In the genomic region with DNA sequence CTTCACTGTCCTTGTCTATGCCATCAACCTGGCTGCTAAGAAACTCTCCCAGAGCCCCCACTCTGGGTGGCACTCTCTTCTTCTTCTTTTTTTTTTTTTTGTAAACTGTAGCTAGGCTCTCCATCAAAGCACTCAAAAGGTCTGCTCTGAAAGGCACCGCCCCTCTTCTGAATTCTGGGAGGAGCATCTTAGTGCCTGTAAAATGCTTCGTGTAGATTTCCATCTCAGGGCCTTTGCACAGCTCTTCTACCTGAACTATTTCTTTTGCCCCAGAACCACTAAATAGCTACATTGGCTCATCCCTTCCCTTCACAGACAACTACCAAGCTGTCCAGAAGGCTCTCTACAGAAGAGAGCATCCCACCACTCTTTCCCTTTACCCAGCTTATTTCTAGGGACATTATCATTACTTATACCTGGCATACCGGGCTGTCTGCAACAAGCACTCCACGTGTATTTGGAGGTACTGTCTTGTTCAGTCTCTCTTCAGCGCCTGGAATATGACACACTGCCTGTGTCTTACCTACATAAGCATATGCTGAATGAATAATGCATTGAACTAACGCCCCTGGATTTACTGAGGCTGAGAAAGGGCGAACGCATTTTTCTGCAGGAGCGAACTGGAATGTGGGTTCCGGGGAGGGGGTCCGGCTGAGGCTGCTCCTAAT, we compare ENCODE assay signal across 8 mouse cellular contexts. TPM values are rescaled to one million over a fixed set of nuclear protein-coding genes. Genes with fewer than 3 reads are reported as not detected.
DNase-seq lines count a peak whose midpoint lies in the region; ATAC-seq and TF ChIP-seq lines count a peak whose summit lies in the region.

No protein-coding gene starts in this region.

- H3K4me1 ChIP-seq in heart, adult 2 months (ENCODE audit: control insufficient read depth, insufficient read depth, low read length) = peaks cover 3% of the 10 kb centered on the region; the same call in 1 of the 2 replicates
- H3K4me1 ChIP-seq in ES-Bruce4 (ENCODE audit: control insufficient read depth, insufficient read depth, low read length) = no peaks in the 10 kb centered on the region
- H3K4me1 ChIP-seq in liver, embryonic 11.5 days (replicated peaks; ENCODE audit: control insufficient read depth, insufficient read depth, low read length) = peaks cover 4% of the 10 kb centered on the region
- H3K4me1 ChIP-seq in neural tube, embryonic 15.5 days = peaks cover 12% of the 10 kb centered on the region

- TF ChIP-seq CTCF in heart, adult 2 months (IDR thresholded peaks at IDR 0.05) = no peak
- no peak for TF ChIP-seq CTCF in ES-Bruce4 (IDR thresholded peaks at IDR 0.05; ENCODE audit: low read depth, low read length)

- ATAC-seq in erythroid progenitor cell, adult 5-6 weeks (replicated peaks; ENCODE audit: low FRiP score, poor library complexity, severe bottlenecking) = peak; percentile 85
- peak; percentile 57; the same call in 1 of the 2 replicates for ATAC-seq in liver, embryonic 11.5 days (replicated peaks; ENCODE audit: low FRiP score)
- ATAC-seq in neural tube, embryonic 15.5 days (ENCODE audit: low FRiP score) = no peak; the same call in none of the 2 replicates

- no peak for DNase-seq in heart, adult 2 months
- DNase-seq in heart, postnatal 4 days = no peak
- DNase-seq in liver, embryonic 11.5 days (ENCODE audit: low spot score) = peak; percentile 43
- DNase-seq in B cell, adult 2 months = no peak
- DNase-seq in gastrocnemius, adult 8-10 months (ENCODE audit: low spot score in 2 of 2) = no peak

- H3K36me3 ChIP-seq in heart, adult 2 months (ENCODE audit: control insufficient read depth, insufficient read depth, low read length) = no peaks in the 10 kb centered on the region
- H3K36me3 ChIP-seq in ES-Bruce4 (ENCODE audit: control insufficient read depth, insufficient read depth, low read length, poor library complexity, severe bottlenecking) = peaks cover 17% of the 10 kb centered on the region
- peaks cover 13% of the 10 kb centered on the region; the same call in 1 of the 2 replicates for H3K36me3 ChIP-seq in liver, embryonic 11.5 days (ENCODE audit: control insufficient read depth, insufficient read depth, low read length)
- peaks cover 16% of the 10 kb centered on the region for H3K36me3 ChIP-seq in neural tube, embryonic 15.5 days

- H3K9ac ChIP-seq in heart, adult 2 months (ENCODE audit: low read depth, low read length) = peak overlapping the region; percentile 95
- H3K9ac ChIP-seq in ES-Bruce4 (ENCODE audit: low read depth, poor library complexity, severe bottlenecking) = peak overlapping the region; percentile 38
- H3K9ac ChIP-seq in liver, embryonic 11.5 days (ENCODE audit: low read depth, low read length) = peak overlapping the region; percentile 89
- peak overlapping the region; percentile 85 for H3K9ac ChIP-seq in neural tube, embryonic 15.5 days (replicated peaks)

- H3K27ac ChIP-seq in heart, adult 2 months = peak overlapping the region; percentile 84
- peak overlapping the region; percentile 68; the same call in 1 of the 2 replicates for H3K27ac ChIP-seq in ES-Bruce4 (ENCODE audit: insufficient read depth, low read length)
- H3K27ac ChIP-seq in liver, embryonic 11.5 days (ENCODE audit: low read depth, low read length) = peak overlapping the region; percentile 46; the same call in 1 of the 2 replicates
- H3K27ac ChIP-seq in neural tube, embryonic 15.5 days (replicated peaks) = peak overlapping the region; percentile 87

- no peaks in the 10 kb centered on the region for H3K9me3 ChIP-seq in ES-Bruce4 (replicated peaks; ENCODE audit: control insufficient read depth, insufficient read depth, low read length, poor library complexity, severe bottlenecking)
- H3K9me3 ChIP-seq in liver, embryonic 11.5 days (ENCODE audit: control insufficient read depth, low read length) = no peaks in the 10 kb centered on the region
- H3K9me3 ChIP-seq in neural tube, embryonic 15.5 days (replicated peaks) = no peaks in the 10 kb centered on the region

- no peak for TF ChIP-seq EP300 in heart, adult 2 months (IDR thresholded peaks at IDR 0.05; ENCODE audit: insufficient read depth, low read depth, low read length)
- no peak for TF ChIP-seq EP300 in ES-Bruce4 (IDR thresholded peaks at IDR 0.05; ENCODE audit: insufficient read depth, low read depth, low read length)

- 1% methylated on average over 11 of the region's 11 CpGs for WGBS in heart, adult 2 months
- WGBS in liver, embryonic 11.5 days = under 1% methylated on average over 11 of the region's 11 CpGs
- 1% methylated on average over 11 of the region's 11 CpGs for WGBS in neural tube, embryonic 15.5 days

- H3K79me2 ChIP-seq in heart, adult 2 months (replicated peaks; ENCODE audit: control insufficient read depth, insufficient read depth, low read length) = no peaks in the 10 kb centered on the region

- H3K27me3 ChIP-seq in heart, adult 2 months (ENCODE audit: control insufficient read depth, insufficient read depth, low read length) = no peaks in the 10 kb centered on the region
- H3K27me3 ChIP-seq in ES-Bruce4 (ENCODE audit: control insufficient read depth, insufficient read depth, low read length, poor library complexity, severe bottlenecking) = no peaks in the 10 kb centered on the region
- H3K27me3 ChIP-seq in liver, embryonic 11.5 days (replicated peaks; ENCODE audit: control insufficient read depth, insufficient read depth, low read length) = no peaks in the 10 kb centered on the region
- H3K27me3 ChIP-seq in neural tube, embryonic 15.5 days (replicated peaks) = no peaks in the 10 kb centered on the region

- TF ChIP-seq POLR2A in heart, adult 2 months (IDR thresholded peaks at IDR 0.05; ENCODE audit: insufficient read depth, low read depth, low read length) = no peak
- no peak for TF ChIP-seq POLR2A in ES-Bruce4 (IDR thresholded peaks at IDR 0.05; ENCODE audit: insufficient read depth, low read length)

- peak overlapping the region; percentile 98 for H3K4me3 ChIP-seq in heart, adult 2 months
- H3K4me3 ChIP-seq in ES-Bruce4 (ENCODE audit: low read depth, low read length) = peak overlapping the region; percentile 72
- H3K4me3 ChIP-seq in liver, embryonic 11.5 days (ENCODE audit: low read depth, low read length) = peak overlapping the region; percentile 83
- H3K4me3 ChIP-seq in neural tube, embryonic 15.5 days (replicated peaks) = peak overlapping the region; percentile 86

- intact Hi-C loops in heart, adult 2 months (cut with DNase I) = no loop called here

- peak overlapping the region; percentile 75 for H3K4me2 ChIP-seq in liver, embryonic 11.5 days
- peak overlapping the region; percentile 66 for H3K4me2 ChIP-seq in neural tube, embryonic 15.5 days

RNA-seq across cellular contexts. Expression of gene Aarsd1, which starts 0.8 kb away (rescaled TPM):
- total RNA-seq in heart, adult 2 months (2021) = 10 to 100 TPM; 19.5 to 23.4 TPM
- polyA plus RNA-seq in heart, adult 2 months (2012; rRNA removed) = 23.0 and 28.0 TPM in 2 replicates
- 10 to 100 TPM; 25.0 to 27.1 TPM for total RNA-seq in heart, postnatal 4 days (2021)
- polyA plus RNA-seq in ES-Bruce4 (2011; ENCODE audit: insufficient read depth, insufficient read length, low read depth, missing spikeins) = 45.2 and 45.4 TPM in 2 replicates
- total RNA-seq in erythroid progenitor cell, adult 5-6 weeks (2015; ENCODE audit: low replicate concordance) = 2.1 and 20.9 TPM in 2 replicates
- 13.1 and 27.7 TPM in 2 replicates for total RNA-seq in erythroid progenitor cell, adult 5-6 weeks (2017; ENCODE audit: low replicate concordance)
- 92.3 and 94.0 TPM in 2 replicates for polyA plus RNA-seq in liver, embryonic 11.5 days (2014; fragmentation: Nextera tagmentation; extraction: Ambion mirVana)
- polyA plus RNA-seq in neural tube, embryonic 15.5 days (2015; fragmentation: Nextera tagmentation; extraction: Ambion mirVana) = 88.1 and 94.0 TPM in 2 replicates
- total RNA-seq in gastrocnemius, adult 8-10 months (2022) = 10 to 100 TPM; 17.4 to 25.9 (median 25.2) TPM

RNA-seq across cellular contexts. Expression of gene Gm27029, which starts 8.0 kb away (rescaled TPM):
- 10 to 100 TPM in 1 of 2 experiments, 1 to 10 TPM in 1; 5.1 to 10.2 TPM for total RNA-seq in heart, adult 2 months (2021)
- 1.3 and 2.4 TPM in 2 replicates for polyA plus RNA-seq in heart, adult 2 months (2012; rRNA removed)
- 1 to 10 TPM; 3.0 to 8.8 TPM for total RNA-seq in heart, postnatal 4 days (2021)
- polyA plus RNA-seq in ES-Bruce4 (2011; ENCODE audit: insufficient read depth, insufficient read length, low read depth, missing spikeins) = 8.8 and 9.4 TPM in 2 replicates
- total RNA-seq in erythroid progenitor cell, adult 5-6 weeks (2015; ENCODE audit: low replicate concordance) = 3.2 TPM in 1 of 2 replicates, not detected in the other
- not detected in 2 replicates for total RNA-seq in erythroid progenitor cell, adult 5-6 weeks (2017; ENCODE audit: low replicate concordance)
- 8.7 and 9.2 TPM in 2 replicates for polyA plus RNA-seq in liver, embryonic 11.5 days (2014; fragmentation: Nextera tagmentation; extraction: Ambion mirVana)
- polyA plus RNA-seq in neural tube, embryonic 15.5 days (2015; fragmentation: Nextera tagmentation; extraction: Ambion mirVana) = 7.7 and 10.6 TPM in 2 replicates
- total RNA-seq in gastrocnemius, adult 8-10 months (2022) = 10 to 100 TPM in 2 of 4 experiments, 1 to 10 TPM in 2; 4.4 to 13.0 (median 8.2) TPM

RNA-seq across cellular contexts. Expression of gene Rundc1, which starts 8.3 kb away (rescaled TPM):
- 10 to 100 TPM; 10.1 to 12.1 TPM for total RNA-seq in heart, adult 2 months (2021)
- polyA plus RNA-seq in heart, adult 2 months (2012; rRNA removed) = 12.0 and 14.7 TPM in 2 replicates
- 10 to 100 TPM in 1 of 2 experiments, 1 to 10 TPM in 1; 9.0 to 12.4 TPM for total RNA-seq in heart, postnatal 4 days (2021)
- polyA plus RNA-seq in ES-Bruce4 (2011; ENCODE audit: insufficient read depth, insufficient read length, low read depth, missing spikeins) = 5.4 and 5.8 TPM in 2 replicates
- 0.42 and 1.8 TPM in 2 replicates for total RNA-seq in erythroid progenitor cell, adult 5-6 weeks (2015; ENCODE audit: low replicate concordance)
- total RNA-seq in erythroid progenitor cell, adult 5-6 weeks (2017; ENCODE audit: low replicate concordance) = 1.8 and 2.6 TPM in 2 replicates
- 12.6 and 13.4 TPM in 2 replicates for polyA plus RNA-seq in liver, embryonic 11.5 days (2014; fragmentation: Nextera tagmentation; extraction: Ambion mirVana)
- 28.7 and 29.0 TPM in 2 replicates for polyA plus RNA-seq in neural tube, embryonic 15.5 days (2015; fragmentation: Nextera tagmentation; extraction: Ambion mirVana)
- 1 to 10 TPM; 7.7 to 8.5 (median 7.9) TPM for total RNA-seq in gastrocnemius, adult 8-10 months (2022)

RNA-seq across cellular contexts. Expression of gene Ptges3l, which starts 8.6 kb away (rescaled TPM):
- 10 to 100 TPM; 50.6 to 58.3 TPM for total RNA-seq in heart, adult 2 months (2021)
- 56.8 and 81.6 TPM in 2 replicates for polyA plus RNA-seq in heart, adult 2 months (2012; rRNA removed)
- 10 to 100 TPM; 50.6 to 52.8 TPM for total RNA-seq in heart, postnatal 4 days (2021)
- polyA plus RNA-seq in ES-Bruce4 (2011; ENCODE audit: insufficient read depth, insufficient read length, low read depth, missing spikeins) = not detected in 2 replicates
- total RNA-seq in erythroid progenitor cell, adult 5-6 weeks (2015; ENCODE audit: low replicate concordance) = not detected in 2 replicates
- total RNA-seq in erythroid progenitor cell, adult 5-6 weeks (2017; ENCODE audit: low replicate concordance) = not detected in 2 replicates
- polyA plus RNA-seq in liver, embryonic 11.5 days (2014; fragmentation: Nextera tagmentation; extraction: Ambion mirVana) = 3.2 and 5.0 TPM in 2 replicates
- 4.3 and 4.5 TPM in 2 replicates for polyA plus RNA-seq in neural tube, embryonic 15.5 days (2015; fragmentation: Nextera tagmentation; extraction: Ambion mirVana)
- total RNA-seq in gastrocnemius, adult 8-10 months (2022) = 10 to 100 TPM; 82.1 to 86.1 (median 84.0) TPM

RNA-seq across cellular contexts. Expression of gene Rpl27, which starts 25.5 kb away (rescaled TPM):
- total RNA-seq in heart, adult 2 months (2021) = 10 to 100 TPM; 38.3 to 48.4 TPM
- 234 and 242 TPM in 2 replicates for polyA plus RNA-seq in heart, adult 2 months (2012; rRNA removed)
- total RNA-seq in heart, postnatal 4 days (2021) = 10 to 100 TPM; 69.0 to 72.5 TPM
- 1,188 and 1,249 TPM in 2 replicates for polyA plus RNA-seq in ES-Bruce4 (2011; ENCODE audit: insufficient read depth, insufficient read length, low read depth, missing spikeins)
- total RNA-seq in erythroid progenitor cell, adult 5-6 weeks (2015; ENCODE audit: low replicate concordance) = 179 and 183 TPM in 2 replicates
- 266 and 615 TPM in 2 replicates for total RNA-seq in erythroid progenitor cell, adult 5-6 weeks (2017; ENCODE audit: low replicate concordance)
- 553 and 579 TPM in 2 replicates for polyA plus RNA-seq in liver, embryonic 11.5 days (2014; fragmentation: Nextera tagmentation; extraction: Ambion mirVana)
- polyA plus RNA-seq in neural tube, embryonic 15.5 days (2015; fragmentation: Nextera tagmentation; extraction: Ambion mirVana) = 245 and 254 TPM in 2 replicates
- 10 to 100 TPM; 20.8 to 47.8 (median 31.7) TPM for total RNA-seq in gastrocnemius, adult 8-10 months (2022)

Comparison
In these comparisons a context has a peak if more than half of its experiments do, and no peak if none do; other contexts are left out.
1. H3K9ac ChIP-seq: peak in every context shown above with its lines; median percentile 95 in heart, adult 2 months; 89 in liver, embryonic 11.5 days; 85 in neural tube, embryonic 15.5 days; 38 in ES-Bruce4.